9 mouse cellular contexts compared by ENCODE assay signal in genomic region chr11:108922511-108923187, GRCm38 (mm10). TPM values are rescaled to one million over a fixed set of nuclear protein-coding genes. Genes with fewer than 3 reads are reported as not detected.
DNase-seq lines count a peak whose midpoint lies in the region; ATAC-seq lines count a peak whose summit lies in the region.
"Had no signal": no experiment of that assay in that cellular context is flagged by ENCODE, and none has a peak within 500 bp of the region (broad histone marks: within the 10 kb centered on the region; RNA-seq: fewer than 3 reads in every experiment).

No protein-coding gene starts in this region.

- H3K9ac ChIP-seq in heart, embryonic 16.5 days (ENCODE audit: low read length): peak overlapping the region; percentile 91
- peak overlapping the region; percentile 93 for H3K9ac ChIP-seq in hindbrain, embryonic 13.5 days
- peak overlapping the region; percentile 96 for H3K9ac ChIP-seq in midbrain, embryonic 15.5 days

- no peak for DNase-seq in heart, postnatal 4 days
- no peak for DNase-seq in gastrocnemius, adult 18-20 months (ENCODE audit: low spot score)
- DNase-seq in left cerebral cortex, postnatal 10 days (ENCODE audit: extremely low spot score in 1 of 2, low spot score in 2 of 2): no peak
- no peak for DNase-seq in MN1 (ENCODE audit: low spot score)

- H3K4me1 ChIP-seq in heart, embryonic 16.5 days (ENCODE audit: control insufficient read depth, insufficient read depth, low read length): peaks cover 34% of the 10 kb centered on the region
- H3K4me1 ChIP-seq in brown adipose tissue, adult 24 weeks (ENCODE audit: control insufficient read depth, insufficient read depth, insufficient read length, low read length): peaks cover 5% of the 10 kb centered on the region
- H3K4me1 ChIP-seq in hindbrain, embryonic 13.5 days (replicated peaks): peaks cover 73% of the 10 kb centered on the region
- peaks cover 77% of the 10 kb centered on the region for H3K4me1 ChIP-seq in midbrain, embryonic 15.5 days

- no peak overlapping the region for H3K27ac ChIP-seq in heart, embryonic 16.5 days (ENCODE audit: low read length)
- H3K27ac ChIP-seq in brown adipose tissue, adult 24 weeks (replicated peaks; ENCODE audit: low read depth, low read length): peak overlapping the region; percentile 89
- peak overlapping the region; percentile 99 for H3K27ac ChIP-seq in hindbrain, embryonic 13.5 days
- H3K27ac ChIP-seq in midbrain, embryonic 15.5 days: peak overlapping the region; percentile 98

- peak overlapping the region; percentile 97 for H3K4me2 ChIP-seq in heart, embryonic 16.5 days (ENCODE audit: low read depth, low read length)
- H3K4me2 ChIP-seq in hindbrain, embryonic 13.5 days: peak overlapping the region; percentile 93
- peak overlapping the region; percentile 94 for H3K4me2 ChIP-seq in midbrain, embryonic 15.5 days

- H3K36me3 ChIP-seq in heart, embryonic 16.5 days (ENCODE audit: control insufficient read depth, insufficient read depth): no peaks in the 10 kb centered on the region
- 0 out of 2 replicates have a peak, but pooled peaks cover 3% of the 10 kb centered on the region for H3K36me3 ChIP-seq in hindbrain, embryonic 13.5 days
- no peaks in the 10 kb centered on the region for H3K36me3 ChIP-seq in midbrain, embryonic 15.5 days (replicated peaks)

- no peaks in the 10 kb centered on the region for H3K9me3 ChIP-seq in heart, embryonic 16.5 days (replicated peaks; ENCODE audit: control insufficient read depth, low read length)
- no peaks in the 10 kb centered on the region for H3K9me3 ChIP-seq in hindbrain, embryonic 13.5 days
- no peaks in the 10 kb centered on the region for H3K9me3 ChIP-seq in midbrain, embryonic 15.5 days

- H3K27me3 ChIP-seq in heart, embryonic 16.5 days (ENCODE audit: control insufficient read depth, insufficient read depth, low read length): peaks cover 17% of the 10 kb centered on the region
- H3K27me3 ChIP-seq in hindbrain, embryonic 13.5 days: no peaks in the 10 kb centered on the region
- H3K27me3 ChIP-seq in midbrain, embryonic 15.5 days (replicated peaks): no peaks in the 10 kb centered on the region

- H3K4me3 ChIP-seq in heart, embryonic 16.5 days (ENCODE audit: low read length): peak overlapping the region; percentile 93
- peak overlapping the region; percentile 72 for H3K4me3 ChIP-seq in brown adipose tissue, adult 24 weeks (ENCODE audit: insufficient read depth, low read depth, low read length)
- H3K4me3 ChIP-seq in hindbrain, embryonic 13.5 days: peak overlapping the region; percentile 92
- H3K4me3 ChIP-seq in midbrain, embryonic 15.5 days: peak overlapping the region; percentile 74
- H3K4me3 ChIP-seq: megakaryocyte, embryonic 14.5 days had no signal

- WGBS in heart, embryonic 16.5 days: 1% methylated on average over 31 of the region's 32 CpGs
- under 1% methylated on average over 32 of the region's 32 CpGs for WGBS in hindbrain, embryonic 13.5 days
- WGBS in midbrain, embryonic 15.5 days: under 1% methylated on average over 32 of the region's 32 CpGs

- intact Hi-C loops in left cerebral cortex, postnatal 10 days (cut with DNase I): loop anchor here (5.0 kb wide), 2 partner anchors 145 to 475 kb away; no protein-coding TSS in a partner anchor

- no peak for ATAC-seq in heart, embryonic 16.5 days (replicated peaks; ENCODE audit: extremely low read depth, insufficient read depth, low FRiP score)
- ATAC-seq in hindbrain, embryonic 13.5 days (ENCODE audit: low FRiP score): no peak
- no peak for ATAC-seq in midbrain, embryonic 15.5 days (replicated peaks)

RNA-seq across cellular contexts. Expression of gene Axin2, which starts 2.5 kb away (rescaled TPM):
- 1.6 TPM in 2 replicates for polyA plus RNA-seq in heart, embryonic 16.5 days (2015; fragmentation: Nextera tagmentation; extraction: Ambion mirVana)
- 1 to 10 TPM; 5.8 to 6.3 TPM for total RNA-seq in heart, postnatal 4 days (2021)
- 18.4 and 19.4 TPM in 2 replicates for polyA plus RNA-seq in brown adipose tissue, adult 24 weeks (2012; ENCODE audit: insufficient read depth, insufficient read length, missing spikeins)
- polyA plus RNA-seq in hindbrain, embryonic 13.5 days (2015; fragmentation: Nextera tagmentation; extraction: Ambion mirVana): 10.6 and 13.8 TPM in 2 replicates
- 13.2 and 13.5 TPM in 2 replicates for polyA plus RNA-seq in midbrain, embryonic 15.5 days (2015; fragmentation: Nextera tagmentation; extraction: Ambion mirVana)
- total RNA-seq in gastrocnemius, adult 18-20 months (2021): 1 to 10 TPM; 5.4 to 9.6 TPM
- total RNA-seq in left cerebral cortex, postnatal 10 days (2021): 10 to 100 TPM; 30.6 to 31.6 TPM
